ENCODE assay signal across 9 mouse cellular contexts in the genomic region with DNA sequence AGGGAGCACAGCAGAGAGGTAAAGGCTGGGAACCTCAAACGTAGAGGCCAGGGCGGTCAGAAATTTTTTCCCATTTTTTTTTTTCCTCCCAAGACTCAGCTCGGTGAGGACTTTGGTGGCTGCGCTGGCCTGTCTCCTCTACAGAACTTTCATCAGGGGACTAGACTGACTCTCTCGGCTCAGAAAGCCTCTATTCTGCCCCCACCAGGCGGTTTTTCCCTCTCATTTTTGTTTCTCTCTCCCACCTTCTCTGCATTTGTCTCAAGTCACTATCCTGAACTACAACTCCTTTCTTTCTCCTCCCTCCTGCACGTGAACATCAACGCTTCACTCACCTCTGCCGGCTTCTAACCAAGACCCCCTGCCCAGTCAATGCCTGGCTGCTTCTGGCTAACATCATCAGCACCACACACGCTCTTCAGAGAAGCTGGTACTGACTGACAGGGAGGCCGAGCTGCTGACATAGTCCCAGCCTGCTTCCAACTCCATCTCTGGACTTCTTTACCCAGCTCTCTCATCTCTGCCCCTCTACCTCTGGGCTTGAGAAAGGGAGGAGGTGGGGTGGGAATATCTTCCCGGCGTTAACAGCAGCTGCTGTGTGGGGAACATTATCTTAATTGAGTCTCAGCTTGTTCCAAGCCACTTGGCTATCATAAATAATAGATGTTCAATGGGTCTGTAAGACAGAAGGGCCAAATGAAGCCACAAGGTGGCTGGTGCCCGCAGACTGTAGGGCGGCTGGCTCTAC.
A peak's percentile ranks its signal among the peaks of the same experiment; 100 is the strongest.
DNase-seq lines count a peak whose midpoint lies in the region; ATAC-seq and TF ChIP-seq lines count a peak whose summit lies in the region.
"Had no signal": no experiment of that assay in that cellular context is flagged by ENCODE, and none has a peak within 500 bp of the region (broad histone marks: within the 10 kb centered on the region; RNA-seq: fewer than 3 reads in every experiment).

No protein-coding gene starts in this region.

- H3K9ac ChIP-seq in kidney, embryonic 15.5 days = no peak overlapping the region
- H3K9ac ChIP-seq in forebrain, embryonic 14.5 days (ENCODE audit: low read length) = peak overlapping the region; percentile 54
- no peak overlapping the region for H3K9ac ChIP-seq in liver, embryonic 11.5 days (ENCODE audit: low read depth, low read length)
- no peak overlapping the region; the same call in 1 of the 2 replicates for H3K9ac ChIP-seq in stomach, postnatal 0 days (ENCODE audit: low read length)

- WGBS in kidney, embryonic 15.5 days = 12% methylated on average over 15 of the region's 15 CpGs
- WGBS in forebrain, embryonic 14.5 days = 12% methylated on average over 15 of the region's 15 CpGs
- WGBS in liver, embryonic 11.5 days = 22% methylated on average over 15 of the region's 15 CpGs
- WGBS in stomach, postnatal 0 days = 17% methylated on average over 15 of the region's 15 CpGs

- peak overlapping the region; percentile 42 for H3K4me3 ChIP-seq in kidney, embryonic 15.5 days (replicated peaks)
- peak overlapping the region; percentile 30 for H3K4me3 ChIP-seq in forebrain, embryonic 14.5 days (ENCODE audit: low read depth, low read length)
- H3K4me3 ChIP-seq in liver, embryonic 11.5 days (ENCODE audit: low read depth, low read length) = peak overlapping the region; percentile 25
- H3K4me3 ChIP-seq in stomach, postnatal 0 days (ENCODE audit: low read depth, low read length) = peak overlapping the region; percentile 31

- peak; percentile 33 for TF ChIP-seq CTCF in stomach, postnatal 0 days (IDR thresholded peaks at IDR 0.05; ENCODE audit: low read depth)

- no peak for DNase-seq in kidney, adult 18-20 months
- DNase-seq in ZHBTc4 (ENCODE audit: low read depth, low spot score) = peak; percentile 16
- peak; percentile 46 for DNase-seq in forebrain, embryonic 14.5 days (ENCODE audit: low spot score)
- DNase-seq in liver, embryonic 11.5 days (ENCODE audit: low spot score) = no peak
- DNase-seq in stomach, postnatal 0 days (ENCODE audit: low spot score) = no peak
- DNase-seq in urinary bladder, adult 2 months (ENCODE audit: low spot score) = no peak
- no peak for DNase-seq in lung, postnatal 36 days

- no peaks in the 10 kb centered on the region for H3K9me3 ChIP-seq in kidney, embryonic 15.5 days (replicated peaks)
- H3K9me3 ChIP-seq in forebrain, embryonic 14.5 days (replicated peaks; ENCODE audit: control insufficient read depth, low read length) = no peaks in the 10 kb centered on the region
- H3K9me3 ChIP-seq in liver, embryonic 11.5 days (ENCODE audit: control insufficient read depth, low read length) = no peaks in the 10 kb centered on the region
- no peaks in the 10 kb centered on the region for H3K9me3 ChIP-seq in stomach, postnatal 0 days (ENCODE audit: control insufficient read depth, low read length)

- no peak for ATAC-seq in kidney, embryonic 15.5 days (replicated peaks; ENCODE audit: low FRiP score)
- peak; percentile 37 for ATAC-seq in forebrain, embryonic 14.5 days
- ATAC-seq in liver, embryonic 11.5 days (replicated peaks; ENCODE audit: low FRiP score) = no peak
- ATAC-seq in stomach, postnatal 0 days (ENCODE audit: low FRiP score, low TSS enrichment) = no peak
- ATAC-seq: Patski had no signal

- peaks cover 14% of the 10 kb centered on the region for H3K4me1 ChIP-seq in kidney, embryonic 15.5 days
- peaks cover 11% of the 10 kb centered on the region for H3K4me1 ChIP-seq in forebrain, embryonic 14.5 days (ENCODE audit: control insufficient read depth, insufficient read depth, low read length)
- no peaks in the 10 kb centered on the region for H3K4me1 ChIP-seq in liver, embryonic 11.5 days (replicated peaks; ENCODE audit: control insufficient read depth, insufficient read depth, low read length)
- 0 out of 2 replicates have a peak, but pooled peaks cover 2% of the 10 kb centered on the region for H3K4me1 ChIP-seq in stomach, postnatal 0 days (replicated peaks; ENCODE audit: control insufficient read depth, insufficient read depth)

- no peak for TF ChIP-seq EP300 in stomach, postnatal 0 days (optimal IDR thresholded peaks at IDR 0.05)

- H3K36me3 ChIP-seq in kidney, embryonic 15.5 days = no peaks in the 10 kb centered on the region
- H3K36me3 ChIP-seq in forebrain, embryonic 14.5 days (ENCODE audit: control insufficient read depth, insufficient read depth, low read length) = no peaks in the 10 kb centered on the region
- no peaks in the 10 kb centered on the region for H3K36me3 ChIP-seq in liver, embryonic 11.5 days (ENCODE audit: control insufficient read depth, insufficient read depth, low read length)
- no peaks in the 10 kb centered on the region for H3K36me3 ChIP-seq in stomach, postnatal 0 days (ENCODE audit: control insufficient read depth, insufficient read depth, low read length)

- peak overlapping the region; percentile 76 for H3K4me2 ChIP-seq in kidney, embryonic 15.5 days
- peak overlapping the region; percentile 65 for H3K4me2 ChIP-seq in forebrain, embryonic 14.5 days (ENCODE audit: low read length)
- peak overlapping the region; percentile 63 for H3K4me2 ChIP-seq in liver, embryonic 11.5 days
- H3K4me2 ChIP-seq in stomach, postnatal 0 days (replicated peaks; ENCODE audit: low read depth) = peak overlapping the region; percentile 64

- H3K27ac ChIP-seq in kidney, embryonic 15.5 days = no peak overlapping the region
- no peak overlapping the region for H3K27ac ChIP-seq in forebrain, embryonic 14.5 days (ENCODE audit: low read depth, low read length)
- H3K27ac ChIP-seq in liver, embryonic 11.5 days (ENCODE audit: low read depth, low read length) = no peak overlapping the region
- H3K27ac ChIP-seq in stomach, postnatal 0 days (replicated peaks) = no peak overlapping the region

- H3K27me3 ChIP-seq in kidney, embryonic 15.5 days = peaks cover 30% of the 10 kb centered on the region
- no peaks in the 10 kb centered on the region for H3K27me3 ChIP-seq in forebrain, embryonic 14.5 days (replicated peaks; ENCODE audit: control insufficient read depth, insufficient read depth, low read length)
- 0 out of 2 replicates have a peak, but pooled peaks cover 2% of the 10 kb centered on the region for H3K27me3 ChIP-seq in liver, embryonic 11.5 days (replicated peaks; ENCODE audit: control insufficient read depth, insufficient read depth, low read length)
- H3K27me3 ChIP-seq in stomach, postnatal 0 days (ENCODE audit: control insufficient read depth, insufficient read depth, low read length) = no peaks in the 10 kb centered on the region

Comparison
In these comparisons a context has a peak if more than half of its experiments do, and no peak if none do; other contexts are left out.
1. DNase-seq: peak in ZHBTc4 (single experiment) and forebrain, embryonic 14.5 days (single experiment); none in kidney, adult 18-20 months (single experiment), liver, embryonic 11.5 days (single experiment), stomach, postnatal 0 days (single experiment), urinary bladder, adult 2 months (single experiment) and lung, postnatal 36 days (single experiment).
2. Peak in every context shown above with its lines, with median percentiles within 50 percentile points of each other: H3K4me2 ChIP-seq and H3K4me3 ChIP-seq.